Mouse (Mus musculus): ENCODE results near the gene Pi16. TPM values are rescaled to one million over a fixed set of nuclear protein-coding genes. Genes with fewer than 3 reads are reported as not detected.

The Pi16 gene
- total and polyA plus RNA-seq, 3 experiments: 24.1 to 63.1 (median 40.7) TPM

- H3K4me3 ChIP-seq: no peak overlapping the region
- no peak for DNase-seq
- H3K27ac ChIP-seq: no peak overlapping the region
- intact Hi-C loops (cut with DNase I): no loop called here
- no peaks in the 10 kb centered on the region for H3K79me2 ChIP-seq (replicated peaks; ENCODE audit: control insufficient read depth, insufficient read depth, low read length)
- 90% methylated on average over 7 of the region's 7 CpGs for WGBS
- no peak for TF ChIP-seq CTCF (IDR thresholded peaks at IDR 0.05)
- TF ChIP-seq EP300 (IDR thresholded peaks at IDR 0.05; ENCODE audit: insufficient read depth, low read depth, low read length): no peak
- no peak for TF ChIP-seq POLR2A (IDR thresholded peaks at IDR 0.05; ENCODE audit: insufficient read depth, low read depth, low read length)
- H3K36me3 ChIP-seq (ENCODE audit: control insufficient read depth, insufficient read depth, low read length): no peaks in the 10 kb centered on the region; the same call in 1 of the 2 replicates
- no peak overlapping the region for H3K9ac ChIP-seq (ENCODE audit: low read depth, low read length)
- H3K27me3 ChIP-seq (ENCODE audit: control insufficient read depth, insufficient read depth, low read length): no peaks in the 10 kb centered on the region
- peaks cover 7% of the 10 kb centered on the region for H3K4me1 ChIP-seq (ENCODE audit: control insufficient read depth, insufficient read depth, low read length)
Observed at GRCm38 (mm10) chr17:29273156-29273555, 44.3 kb upstream of the Pi16 start.

GRCm38 (mm10) chr17:29273889-29274288 lies 43.6 kb upstream of the Pi16 start:
- Histone ChIP-seq H3K27me3 (ENCODE audit: control insufficient read depth, insufficient read depth, low read length) (no peaks in the 10 kb centered on the region), H3K36me3 (ENCODE audit: control insufficient read depth, insufficient read depth, low read length) (no peaks in the 10 kb centered on the region; the same call in 1 of the 2 replicates), H3K79me2 (replicated peaks; ENCODE audit: control insufficient read depth, insufficient read depth, low read length) (no peaks in the 10 kb centered on the region), H3K4me3 (peak overlapping the region; percentile 17; the same call in 1 of the 2 replicates), H3K9ac (ENCODE audit: low read depth, low read length) (peak overlapping the region; percentile 3; the same call in 1 of the 2 replicates), H3K27ac (peak overlapping the region; percentile 79), H3K4me1 (ENCODE audit: control insufficient read depth, insufficient read depth, low read length) (peaks cover 7% of the 10 kb centered on the region)
- WGBS: 16% methylated on average over 11 of the region's 11 CpGs
- DNase-seq: peak; percentile 58 to 77
- intact Hi-C loops (cut with DNase I): no loop called here
- TF ChIP-seq POLR2A (IDR thresholded peaks at IDR 0.05; ENCODE audit: insufficient read depth, low read depth, low read length) (no peak), EP300 (IDR thresholded peaks at IDR 0.05; ENCODE audit: insufficient read depth, low read depth, low read length) (0 out of 2 replicates have a peak, but pooled peaks have one; percentile 16), CTCF (IDR thresholded peaks at IDR 0.05) (no peak)

- Histone ChIP-seq H3K4me3 (no peak overlapping the region), H3K27me3 (ENCODE audit: control insufficient read depth, insufficient read depth, low read length) (no peaks in the 10 kb centered on the region), H3K27ac (no peak overlapping the region), H3K9ac (ENCODE audit: low read depth, low read length) (no peak overlapping the region), H3K4me1 (ENCODE audit: control insufficient read depth, insufficient read depth, low read length) (peaks cover 2% of the 10 kb centered on the region; the same call in 1 of the 2 replicates), H3K79me2 (replicated peaks; ENCODE audit: control insufficient read depth, insufficient read depth, low read length) (no peaks in the 10 kb centered on the region; the same call in 1 of the 2 replicates), H3K36me3 (ENCODE audit: control insufficient read depth, insufficient read depth, low read length) (no peaks in the 10 kb centered on the region; the same call in 1 of the 2 replicates)
- intact Hi-C loops (cut with DNase I): no loop called here
- DNase-seq: no peak
- TF ChIP-seq POLR2A (IDR thresholded peaks at IDR 0.05; ENCODE audit: insufficient read depth, low read depth, low read length) (no peak), EP300 (IDR thresholded peaks at IDR 0.05; ENCODE audit: insufficient read depth, low read depth, low read length) (no peak), CTCF (IDR thresholded peaks at IDR 0.05) (no peak)
- WGBS: 97% methylated on average over 5 of the region's 5 CpGs
Observed at GRCm38 (mm10) chr17:29280422-29280821, 37.1 kb upstream of the Pi16 start.

- WGBS: 82% methylated on average over 5 of the region's 5 CpGs
Observed at GRCm38 (mm10) chr17:29281541-29281940, 35.9 kb upstream of the Pi16 start.

GRCm38 (mm10) chr17:29282216-29282952 lies 35.1 kb upstream of the Pi16 start:
- Histone ChIP-seq H3K79me2 (replicated peaks; ENCODE audit: control insufficient read depth, insufficient read depth, low read length) (no peaks in the 10 kb centered on the region; the same call in none of the 2 replicates), H3K9ac (ENCODE audit: low read depth, low read length) (no peak overlapping the region), H3K27me3 (ENCODE audit: control insufficient read depth, insufficient read depth, low read length) (no peaks in the 10 kb centered on the region), H3K4me3 (no peak overlapping the region), H3K27ac (no peak overlapping the region), H3K4me1 (ENCODE audit: control insufficient read depth, insufficient read depth, low read length) (peaks cover 2% of the 10 kb centered on the region; the same call in 1 of the 2 replicates), H3K36me3 (ENCODE audit: control insufficient read depth, insufficient read depth, low read length) (no peaks in the 10 kb centered on the region)
- TF ChIP-seq CTCF (IDR thresholded peaks at IDR 0.05) (no peak), EP300 (IDR thresholded peaks at IDR 0.05; ENCODE audit: insufficient read depth, low read depth, low read length) (no peak)
- DNase-seq: no peak
- intact Hi-C loops (cut with DNase I): no loop called here
- 85% methylated on average over 21 of the region's 21 CpGs for WGBS

More at GRCm38 (mm10) chr17:29281541-29281940, 35.9 kb upstream of the Pi16 start:
- H3K36me3 ChIP-seq (ENCODE audit: control insufficient read depth, insufficient read depth, low read length): no peaks in the 10 kb centered on the region
- H3K79me2 ChIP-seq (replicated peaks; ENCODE audit: control insufficient read depth, insufficient read depth, low read length): no peaks in the 10 kb centered on the region; the same call in none of the 2 replicates
- no peak for DNase-seq
- peaks cover 2% of the 10 kb centered on the region; the same call in 1 of the 2 replicates for H3K4me1 ChIP-seq (ENCODE audit: control insufficient read depth, insufficient read depth, low read length)
- no peak for TF ChIP-seq POLR2A (IDR thresholded peaks at IDR 0.05; ENCODE audit: insufficient read depth, low read depth, low read length)
- TF ChIP-seq EP300 (IDR thresholded peaks at IDR 0.05; ENCODE audit: insufficient read depth, low read depth, low read length): no peak
- H3K27me3 ChIP-seq (ENCODE audit: control insufficient read depth, insufficient read depth, low read length): no peaks in the 10 kb centered on the region
- H3K9ac ChIP-seq (ENCODE audit: low read depth, low read length): no peak overlapping the region
- H3K27ac ChIP-seq: no peak overlapping the region
- intact Hi-C loops (cut with DNase I): no loop called here
- H3K4me3 ChIP-seq: no peak overlapping the region

GRCm38 (mm10) chr17:29291793-29292192 lies 25.7 kb upstream of the Pi16 start:
- H3K79me2 ChIP-seq (replicated peaks; ENCODE audit: control insufficient read depth, insufficient read depth, low read length): no peaks in the 10 kb centered on the region
- H3K27ac ChIP-seq: no peak overlapping the region
- no peaks in the 10 kb centered on the region for H3K4me1 ChIP-seq (ENCODE audit: control insufficient read depth, insufficient read depth, low read length)
- WGBS: 90% methylated on average over 7 of the region's 7 CpGs
- H3K9ac ChIP-seq (ENCODE audit: low read depth, low read length): no peak overlapping the region
- H3K36me3 ChIP-seq (ENCODE audit: control insufficient read depth, insufficient read depth, low read length): no peaks in the 10 kb centered on the region
- H3K27me3 ChIP-seq (ENCODE audit: control insufficient read depth, insufficient read depth, low read length): no peaks in the 10 kb centered on the region
- TF ChIP-seq POLR2A (IDR thresholded peaks at IDR 0.05; ENCODE audit: insufficient read depth, low read depth, low read length) (no peak), CTCF (IDR thresholded peaks at IDR 0.05) (no peak), EP300 (IDR thresholded peaks at IDR 0.05; ENCODE audit: insufficient read depth, low read depth, low read length) (no peak)
- DNase-seq: no peak
- intact Hi-C loops (cut with DNase I): loop anchor here (5.0 kb wide), 1 partner anchor 81 kb away; no protein-coding TSS in a partner anchor
- no peak overlapping the region for H3K4me3 ChIP-seq
